In the genomic region with DNA sequence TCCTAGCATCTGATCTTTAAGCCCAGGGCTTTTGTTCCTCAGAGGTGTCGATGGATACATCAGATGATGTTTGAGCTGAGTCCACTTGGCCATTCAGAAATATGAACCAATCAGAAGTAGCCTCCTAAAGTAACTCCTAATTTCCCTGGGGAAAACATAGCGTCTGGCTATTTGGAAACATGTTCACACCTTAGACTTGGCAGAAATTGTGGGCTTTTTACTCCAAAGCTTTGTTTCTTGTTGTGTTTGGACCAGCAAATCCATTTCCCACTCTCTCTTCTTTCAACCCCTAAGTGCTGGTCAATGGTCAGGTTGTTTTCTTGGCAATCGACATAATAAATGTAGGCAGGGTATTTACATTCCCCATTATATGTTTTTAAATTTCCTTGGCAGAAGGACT, we compare ENCODE assay signal across 26 mouse cellular contexts.
"Had no signal": no experiment of that assay in that cellular context is flagged by ENCODE, and none has a peak within 500 bp of the region (broad histone marks: within the 10 kb centered on the region; RNA-seq: fewer than 3 reads in every experiment).

No protein-coding gene starts in this region.

- H3K27me3 ChIP-seq: heart, embryonic 12.5 days; hindbrain, embryonic 12.5 days; intestine, embryonic 15.5 days; liver, embryonic 13.5 days; liver, embryonic 15.5 days had no signal

- H3K36me3 ChIP-seq: heart, embryonic 10.5 days; heart, embryonic 12.5 days; hindbrain, embryonic 10.5 days; hindbrain, embryonic 12.5 days; intestine, embryonic 15.5 days; liver, embryonic 13.5 days; liver, embryonic 15.5 days had no signal

- DNase-seq: gastrocnemius, adult 2 months; gastrocnemius, postnatal 10 days; gastrocnemius, postnatal 25 days; heart, adult 18-20 months; heart, postnatal 10 days; heart, postnatal 4 days; kidney, adult 18-20 months; kidney, adult 8-10 months; kidney, postnatal 10 days; kidney, postnatal 25 days; kidney, postnatal 4 days; liver; liver, embryonic 13.5 days had no signal

- ATAC-seq: hindbrain, embryonic 16.5 days; inflammation-experienced regulatory T-cells, adult 6 months; intestine, embryonic 15.5 days; intestine, postnatal 0 days had no signal

- H3K4me1 ChIP-seq: intestine, embryonic 15.5 days; liver, embryonic 13.5 days; liver, embryonic 15.5 days had no signal

- H3K9me3 ChIP-seq: heart, embryonic 10.5 days; heart, embryonic 12.5 days; hindbrain, embryonic 10.5 days; hindbrain, embryonic 12.5 days; intestine, embryonic 15.5 days; liver, embryonic 13.5 days; liver, embryonic 15.5 days had no signal

- H3K27ac ChIP-seq: gastrocnemius, adult 2 months; heart, embryonic 10.5 days; hindbrain, embryonic 10.5 days; hindbrain, embryonic 12.5 days; hindbrain, embryonic 14.5 days; intestine, embryonic 15.5 days; layer of hippocampus, adult 2 months; left cerebral cortex, adult 2 months; liver, embryonic 13.5 days; liver, embryonic 15.5 days had no signal

- H3K4me2 ChIP-seq: heart, embryonic 12.5 days; hindbrain, embryonic 12.5 days; hindbrain, embryonic 14.5 days; intestine, embryonic 15.5 days; liver, embryonic 11.5 days; liver, embryonic 13.5 days; liver, embryonic 15.5 days had no signal

- H3K4me3 ChIP-seq: gastrocnemius, adult 2 months; heart, embryonic 10.5 days; heart, embryonic 12.5 days; hindbrain, embryonic 10.5 days; hindbrain, embryonic 12.5 days; intestine, embryonic 15.5 days; layer of hippocampus, adult 2 months; left cerebral cortex, adult 2 months; liver, embryonic 13.5 days; liver, embryonic 15.5 days had no signal

- H3K9ac ChIP-seq: heart, embryonic 12.5 days; hindbrain, embryonic 12.5 days; hindbrain, embryonic 14.5 days; intestine, embryonic 15.5 days; liver, embryonic 13.5 days; liver, embryonic 15.5 days had no signal
